Mouse (Mus musculus) liver, embryonic 12.5 days (tissue): ENCODE data around the gene Slc15a5. TPM values are rescaled to one million over a fixed set of nuclear protein-coding genes. Genes with fewer than 3 reads are reported as not detected.
A peak's percentile ranks its signal among the peaks of the same experiment; 100 is the strongest.
"Not testable (repeated sequence)": the region's sequence is repeated elsewhere in the genome, so short reads cannot be mapped to it uniquely, and the experiment has no call there.

Experiments
- ATAC-seq: fragments of 200-750 bp; cut with Nextera tagmentation; 2 replicates; pipeline ENCODE4 v1.8.0; 2017; ENCODE audit warnings: moderate number of reproducible peaks, mild to moderate bottlenecking, moderate library complexity
- H3K27ac ChIP-seq: fragments of 300-500 bp; sonication (generic); 2 replicates; pipeline ENCODE4 v1.5.1; 2016; ENCODE audit warnings: mild to moderate bottlenecking
- H3K27me3 ChIP-seq: fragments of 300-500 bp; sonication (generic); replicated peaks from 2 replicates; pipeline ENCODE4 v1.6.1; 2016; ENCODE audit warnings: mild to moderate bottlenecking, moderate library complexity
- H3K36me3 ChIP-seq: fragments of 300-500 bp; sonication (generic); 2 replicates; pipeline ENCODE4 v1.6.1; 2016; ENCODE audit warnings: mild to moderate bottlenecking, moderate library complexity
- H3K4me1 ChIP-seq: fragments of 300-500 bp; sonication (generic); 2 replicates; pipeline ENCODE4 v1.6.1; 2016
- H3K4me2 ChIP-seq: fragments of 300-500 bp; sonication (generic); 2 replicates; pipeline ENCODE4 v1.6.1; 2016; ENCODE audit warnings: mild to moderate bottlenecking, moderate library complexity
- H3K4me3 ChIP-seq: fragments of 300-500 bp; sonication (generic); 2 replicates; pipeline ENCODE4 v1.5.1; 2016; ENCODE audit warnings: mild to moderate bottlenecking, moderate library complexity
- H3K9ac ChIP-seq: fragments of 300-500 bp; sonication (generic); 2 replicates; pipeline ENCODE4 v1.6.1; 2016; ENCODE audit warnings: mild to moderate bottlenecking, moderate library complexity
- H3K9me3 ChIP-seq: fragments of 300-500 bp; sonication (generic); replicated peaks from 2 replicates; pipeline ENCODE4 v1.6.1; 2016; ENCODE audit warnings: mild to moderate bottlenecking, moderate library complexity
- WGBS: fragments of 180-500 bp; shearing (Covaris S2); methylation state at CpG from one replicate; pipeline ENCODE4 v1.1.7; 2016; ENCODE audit not compliant: insufficient replicate concordance; 5-methylcytosine and 5-hydroxymethylcytosine counted together
- polyA plus RNA-seq: library from polyadenylated mRNA; unstranded; fragments of >200 nt; fragmentation: Nextera tagmentation; extraction: Ambion mirVana; gene quantifications from 2 replicates; pipeline ENCODE4 v1.2.1, GENCODE M21; 2016

Slc15a5 gene
- polyA plus RNA-seq: not detected in 2 replicates

- Histone ChIP-seq H3K9me3 (no peaks in the 10 kb centered on the region), H3K4me3 (no peak within 1 kb of the TSS), H3K4me1 (no peaks in the 10 kb centered on the region), H3K27ac (no peak within 1 kb of the TSS), H3K36me3 (no peaks in the 10 kb centered on the region), H3K27me3 (no peaks in the 10 kb centered on the region), H3K4me2 (no peak within 1 kb of the TSS), H3K9ac (no peak within 1 kb of the TSS)
- no peak for ATAC-seq
- 81% methylated on average over 4 of the region's 4 CpGs for WGBS
Measured at GRCm38 (mm10) chr6:138079816-138080215, at the start of gene Slc15a5. TSS of gene Slc15a5 (minus strand) at chr6:138079916.

- no peak for ATAC-seq
- 70% methylated on average over 10 of the region's 10 CpGs for WGBS
- H3K4me2 ChIP-seq: no peak overlapping the region
Measured at GRCm38 (mm10) chr6:138128392-138129335, 48.9 kb upstream of the Slc15a5 start.

GRCm38 (mm10) chr6:138117496-138117895 lies 37.8 kb upstream of the Slc15a5 start:
- Histone ChIP-seq H3K4me2 (no peak overlapping the region), H3K9ac (no peak overlapping the region), H3K27me3 (no peaks in the 10 kb centered on the region), H3K36me3 (no peaks in the 10 kb centered on the region), H3K4me1 (no peaks in the 10 kb centered on the region), H3K27ac (no peak overlapping the region), H3K4me3 (no peak overlapping the region), H3K9me3 (no peaks in the 10 kb centered on the region)
- WGBS: 66% methylated on average over 3 of the region's 3 CpGs
- ATAC-seq: no peak

More at GRCm38 (mm10) chr6:138128392-138129335, 48.9 kb upstream of the Slc15a5 start:
- Histone ChIP-seq H3K9ac (no peak overlapping the region), H3K36me3 (no peaks in the 10 kb centered on the region), H3K27ac (no peak overlapping the region), H3K9me3 (no peaks in the 10 kb centered on the region), H3K4me1 (no peaks in the 10 kb centered on the region), H3K4me3 (no peak overlapping the region), H3K27me3 (no peaks in the 10 kb centered on the region)

GRCm38 (mm10) chr6:138104559-138104958 lies 24.8 kb upstream of the Slc15a5 start:
- Histone ChIP-seq H3K9ac (no peak overlapping the region), H3K36me3 (no peaks in the 10 kb centered on the region), H3K4me3 (no peak overlapping the region), H3K9me3 (no peaks in the 10 kb centered on the region), H3K27ac (no peak overlapping the region), H3K4me2 (no peak overlapping the region), H3K4me1 (no peaks in the 10 kb centered on the region), H3K27me3 (no peaks in the 10 kb centered on the region)
- ATAC-seq: no peak

GRCm38 (mm10) chr6:138102940-138103339 lies 23.2 kb upstream of the Slc15a5 start:
- no peaks in the 10 kb centered on the region for H3K27me3 ChIP-seq
- no peaks in the 10 kb centered on the region for H3K9me3 ChIP-seq
- no peak overlapping the region for H3K4me2 ChIP-seq
- WGBS: 69% methylated on average over 7 of the region's 7 CpGs
- H3K4me3 ChIP-seq: no peak overlapping the region
- H3K4me1 ChIP-seq: no peaks in the 10 kb centered on the region
- no peak overlapping the region for H3K9ac ChIP-seq
- no peak overlapping the region for H3K27ac ChIP-seq
- no peak for ATAC-seq
- H3K36me3 ChIP-seq: no peaks in the 10 kb centered on the region

- Histone ChIP-seq H3K36me3 (no peaks in the 10 kb centered on the region), H3K27ac (no peak overlapping the region), H3K4me2 (no peak overlapping the region), H3K9me3 (no peaks in the 10 kb centered on the region), H3K9ac (no peak overlapping the region), H3K4me1 (no peaks in the 10 kb centered on the region), H3K27me3 (no peaks in the 10 kb centered on the region), H3K4me3 (no peak overlapping the region)
- 0 out of 2 replicates have a peak, but pooled peaks have one; percentile 30 for ATAC-seq
- WGBS: 73% methylated on average over 4 of the region's 4 CpGs
Measured at GRCm38 (mm10) chr6:138101843-138102242, 22.1 kb upstream of the Slc15a5 start.

GRCm38 (mm10) chr6:138099646-138100045 lies 19.9 kb upstream of the Slc15a5 start:
- Histone ChIP-seq H3K4me1 (no peaks in the 10 kb centered on the region), H3K27me3 (no peaks in the 10 kb centered on the region), H3K4me3 (no peak overlapping the region), H3K9me3 (no peaks in the 10 kb centered on the region), H3K9ac (no peak overlapping the region), H3K4me2 (no peak overlapping the region), H3K36me3 (no peaks in the 10 kb centered on the region), H3K27ac (no peak overlapping the region)
- 57% methylated on average over 3 of the region's 3 CpGs for WGBS
- no peak for ATAC-seq

- Histone ChIP-seq H3K9ac (no peak overlapping the region), H3K4me3 (no peak overlapping the region), H3K9me3 (no peaks in the 10 kb centered on the region), H3K27ac (no peak overlapping the region), H3K4me1 (no peaks in the 10 kb centered on the region), H3K27me3 (no peaks in the 10 kb centered on the region), H3K4me2 (no peak overlapping the region), H3K36me3 (no peaks in the 10 kb centered on the region)
- 63% methylated on average over 3 of the region's 3 CpGs for WGBS
- ATAC-seq: no peak
Measured at GRCm38 (mm10) chr6:138095060-138095459, 15.3 kb upstream of the Slc15a5 start.

GRCm38 (mm10) chr6:138092432-138092831 lies 12.7 kb upstream of the Slc15a5 start:
- 82% methylated on average over 7 of the region's 7 CpGs for WGBS
- Histone ChIP-seq H3K36me3 (no peaks in the 10 kb centered on the region), H3K9me3 (no peaks in the 10 kb centered on the region), H3K4me1 (no peaks in the 10 kb centered on the region), H3K27me3 (no peaks in the 10 kb centered on the region), H3K27ac (no peak overlapping the region), H3K4me2 (no peak overlapping the region), H3K9ac (no peak overlapping the region), H3K4me3 (no peak overlapping the region)
- ATAC-seq: no peak

GRCm38 (mm10) chr6:138089084-138089483 lies 9.4 kb upstream of the Slc15a5 start:
- Histone ChIP-seq H3K4me1 (no peaks in the 10 kb centered on the region), H3K9me3 (no peaks in the 10 kb centered on the region), H3K4me2 (no peak overlapping the region), H3K4me3 (no peak overlapping the region), H3K9ac (no peak overlapping the region), H3K27ac (no peak overlapping the region), H3K36me3 (no peaks in the 10 kb centered on the region), H3K27me3 (no peaks in the 10 kb centered on the region)
- no peak for ATAC-seq
- WGBS: 48% methylated on average over 8 of the region's 8 CpGs

- H3K4me1 ChIP-seq, H3K36me3 ChIP-seq, ATAC-seq, H3K9me3 ChIP-seq, H3K4me2 ChIP-seq, H3K27me3 ChIP-seq, H3K9ac ChIP-seq, H3K27ac ChIP-seq, H3K4me3 ChIP-seq: not testable (repeated sequence)
Measured at GRCm38 (mm10) chr6:138086421-138086820, 6.7 kb upstream of the Slc15a5 start.

- Histone ChIP-seq H3K9me3 (no peaks in the 10 kb centered on the region), H3K4me2 (no peak overlapping the region), H3K4me3 (no peak overlapping the region), H3K9ac (no peak overlapping the region), H3K27ac (no peak overlapping the region), H3K36me3 (no peaks in the 10 kb centered on the region), H3K4me1 (no peaks in the 10 kb centered on the region), H3K27me3 (no peaks in the 10 kb centered on the region)
- WGBS: 74% methylated on average over 6 of the region's 6 CpGs
- no peak for ATAC-seq
Measured at GRCm38 (mm10) chr6:138080778-138081549, 1.2 kb upstream of the Slc15a5 start.
